Mouse (Mus musculus) midbrain, embryonic 16.5 days (tissue): Measurements from ENCODE around the gene Gm20532. TPM values are rescaled to one million over a fixed set of nuclear protein-coding genes. Genes with fewer than 3 reads are reported as not detected.

ENCODE experiments used
- ATAC-seq: fragments of 200-750 bp; cut with Nextera tagmentation; 2 replicates; pipeline ENCODE4 v1.8.0; 2017; ENCODE audit warnings: moderate TSS enrichment
- H3K27ac ChIP-seq: fragments of 300-500 bp; sonication (generic); 2 replicates; pipeline ENCODE4 v1.5.1; 2014; ENCODE audit warnings: mild to moderate bottlenecking, low read length, mixed read lengths
- H3K27me3 ChIP-seq: fragments of 300-500 bp; sonication (generic); 2 replicates; pipeline ENCODE4 v1.6.1; 2014; ENCODE audit warnings: low read depth, low read length, mixed read lengths; ENCODE audit not compliant: control insufficient read depth, insufficient read depth
- H3K36me3 ChIP-seq: fragments of 300-500 bp; sonication (generic); 2 replicates; pipeline ENCODE4 v1.6.1; 2014; ENCODE audit warnings: mild to moderate bottlenecking, low read length, moderate library complexity, mixed read lengths; ENCODE audit not compliant: control insufficient read depth, insufficient read depth
- H3K4me1 ChIP-seq: fragments of 300-500 bp; sonication (generic); 2 replicates; pipeline ENCODE4 v1.6.1; 2014; ENCODE audit warnings: mild to moderate bottlenecking, low read length, mixed read lengths; ENCODE audit not compliant: control insufficient read depth, insufficient read depth
- H3K4me2 ChIP-seq: fragments of 300-500 bp; sonication (generic); 2 replicates; pipeline ENCODE4 v1.6.1; 2014; ENCODE audit warnings: mild to moderate bottlenecking, low read length, mixed read lengths
- H3K4me3 ChIP-seq: fragments of 300-500 bp; sonication (generic); 2 replicates; pipeline ENCODE4 v1.5.1; 2014; ENCODE audit warnings: low read depth, mild to moderate bottlenecking, low read length, moderate library complexity, mixed read lengths
- H3K9ac ChIP-seq: fragments of 300-500 bp; sonication (generic); 2 replicates; pipeline ENCODE4 v1.6.1; 2014; ENCODE audit warnings: low read depth, low read length, mixed read lengths
- H3K9me3 ChIP-seq: fragments of 300-500 bp; sonication (generic); replicated peaks from 2 replicates; pipeline ENCODE4 v1.6.1; 2014; ENCODE audit warnings: mild to moderate bottlenecking, low read length, mixed read lengths; ENCODE audit not compliant: control insufficient read depth, poor library complexity, severe bottlenecking
- WGBS: fragments of 180-500 bp; shearing (Covaris S2); extraction: QIAGEN DNeasy Blood & Tissue Kit; methylation state at CpG from one replicate; pipeline ENCODE4 v1.1.7; 2014; 5-methylcytosine and 5-hydroxymethylcytosine counted together
- polyA plus RNA-seq: library from polyadenylated mRNA; unstranded; fragments of >200 nt; fragmentation: Nextera tagmentation; extraction: Ambion mirVana; gene quantifications from 2 replicates; pipeline ENCODE4 v1.2.1, GENCODE M21; 2015

The Gm20532 gene
- polyA plus RNA-seq, 1 experiment from 2014 or later, result not detected

DNA sequence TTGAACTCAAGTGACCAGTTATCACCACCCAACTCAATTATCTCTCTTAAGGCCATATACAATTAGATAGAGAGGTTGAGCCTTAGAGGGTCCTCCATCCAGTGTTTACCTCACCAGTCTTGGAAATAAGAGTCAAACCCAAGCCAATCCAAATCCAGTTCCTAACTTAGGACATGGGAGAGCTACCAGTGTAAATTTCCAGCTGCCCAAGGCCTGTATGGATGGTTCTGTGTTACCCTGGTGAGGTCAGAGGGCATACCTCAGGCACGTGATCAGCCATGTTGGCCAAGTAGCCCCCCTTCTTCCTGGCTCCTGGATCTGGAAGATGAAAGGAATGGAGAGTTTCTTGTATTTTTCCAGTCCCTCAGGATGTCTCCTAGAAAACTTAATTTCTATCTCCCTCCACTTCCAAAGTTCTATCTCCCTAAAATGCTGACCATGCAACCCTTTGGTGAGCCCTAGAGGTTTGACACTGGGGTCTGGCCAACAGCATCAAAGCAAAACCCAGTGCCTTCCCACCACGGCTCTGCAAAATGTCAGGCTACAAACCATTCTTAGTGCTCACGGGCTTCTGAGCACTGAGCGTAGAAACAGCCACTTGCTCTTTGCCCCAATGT is 51.0 kb downstream of the Gm20532 start:
- H3K27me3 ChIP-seq, result no peaks in the 10 kb centered on the region
- H3K9me3 ChIP-seq, result no peaks in the 10 kb centered on the region
- no peak overlapping the region; the same call in 1 of the 2 replicates for H3K4me3 ChIP-seq
- no peak overlapping the region for H3K27ac ChIP-seq
- no peak for ATAC-seq
- H3K36me3 ChIP-seq, result peaks cover 22% of the 10 kb centered on the region
- 80% methylated on average over 4 of the region's 4 CpGs for WGBS
- no peak overlapping the region for H3K4me2 ChIP-seq
- H3K4me1 ChIP-seq, result peaks cover 43% of the 10 kb centered on the region
- 0 out of 2 replicates have a peak overlapping the region, but pooled peaks have one; percentile 20 for H3K9ac ChIP-seq

- ATAC-seq, result no peak
- Histone ChIP-seq H3K4me3 (peak overlapping the region; percentile 75; the same call in 1 of the 2 replicates), H3K4me1 (peaks cover 37% of the 10 kb centered on the region)
Measured at GRCm38 (mm10) chr2:26638039-26638438, 51.6 kb downstream of the Gm20532 start.

GRCm38 (mm10) chr2:26638572-26638971 is 52.1 kb downstream of the Gm20532 start:
- Histone ChIP-seq H3K36me3 (peaks cover 22% of the 10 kb centered on the region), H3K9me3 (no peaks in the 10 kb centered on the region), H3K9ac (peak overlapping the region; percentile 47), H3K27ac (peak overlapping the region; percentile 13), H3K4me1 (peaks cover 34% of the 10 kb centered on the region), H3K27me3 (no peaks in the 10 kb centered on the region), H3K4me3 (peak overlapping the region; percentile 75), H3K4me2 (peak overlapping the region; percentile 77)
- 75% methylated on average over 5 of the region's 5 CpGs for WGBS
- no peak for ATAC-seq

More at GRCm38 (mm10) chr2:26638039-26638438, 51.6 kb downstream of the Gm20532 start:
- Histone ChIP-seq H3K27me3 (no peaks in the 10 kb centered on the region), H3K4me2 (peak overlapping the region; percentile 77), H3K36me3 (peaks cover 22% of the 10 kb centered on the region), H3K9me3 (no peaks in the 10 kb centered on the region), H3K27ac (no peak overlapping the region), H3K9ac (peak overlapping the region; percentile 47; the same call in 1 of the 2 replicates)
- 90% methylated on average over 5 of the region's 5 CpGs for WGBS

DNA sequence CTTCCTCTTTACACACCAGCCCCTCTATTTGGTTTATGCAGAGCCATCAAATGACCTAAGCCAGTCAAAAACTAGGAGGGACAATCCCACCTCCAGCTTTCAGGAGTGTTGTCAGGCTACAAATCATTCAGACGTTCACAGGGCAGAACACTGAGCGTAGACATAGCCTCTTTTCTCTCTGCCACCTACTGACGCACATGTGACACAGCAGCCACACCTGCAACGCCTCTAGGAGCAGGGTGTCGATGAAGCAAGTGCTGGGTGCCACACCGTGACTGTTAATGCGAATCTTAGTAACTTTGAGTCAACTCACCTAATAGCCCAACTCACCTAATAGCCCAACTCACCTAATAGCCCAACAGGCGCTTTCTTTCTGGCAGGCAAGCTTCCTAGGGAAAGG is 52.6 kb downstream of the Gm20532 start:
- H3K4me3 ChIP-seq, result peak overlapping the region; percentile 75
- ATAC-seq, result peak; percentile 44; the same call in 1 of the 2 replicates
- no peaks in the 10 kb centered on the region for H3K27me3 ChIP-seq
- H3K9ac ChIP-seq, result peak overlapping the region; percentile 47
- H3K27ac ChIP-seq, result peak overlapping the region; percentile 13
- H3K9me3 ChIP-seq, result no peaks in the 10 kb centered on the region
- 4% methylated on average over 8 of the region's 8 CpGs for WGBS
- peaks cover 30% of the 10 kb centered on the region for H3K4me1 ChIP-seq
- H3K36me3 ChIP-seq, result peaks cover 22% of the 10 kb centered on the region
- H3K4me2 ChIP-seq, result peak overlapping the region; percentile 77

DNA sequence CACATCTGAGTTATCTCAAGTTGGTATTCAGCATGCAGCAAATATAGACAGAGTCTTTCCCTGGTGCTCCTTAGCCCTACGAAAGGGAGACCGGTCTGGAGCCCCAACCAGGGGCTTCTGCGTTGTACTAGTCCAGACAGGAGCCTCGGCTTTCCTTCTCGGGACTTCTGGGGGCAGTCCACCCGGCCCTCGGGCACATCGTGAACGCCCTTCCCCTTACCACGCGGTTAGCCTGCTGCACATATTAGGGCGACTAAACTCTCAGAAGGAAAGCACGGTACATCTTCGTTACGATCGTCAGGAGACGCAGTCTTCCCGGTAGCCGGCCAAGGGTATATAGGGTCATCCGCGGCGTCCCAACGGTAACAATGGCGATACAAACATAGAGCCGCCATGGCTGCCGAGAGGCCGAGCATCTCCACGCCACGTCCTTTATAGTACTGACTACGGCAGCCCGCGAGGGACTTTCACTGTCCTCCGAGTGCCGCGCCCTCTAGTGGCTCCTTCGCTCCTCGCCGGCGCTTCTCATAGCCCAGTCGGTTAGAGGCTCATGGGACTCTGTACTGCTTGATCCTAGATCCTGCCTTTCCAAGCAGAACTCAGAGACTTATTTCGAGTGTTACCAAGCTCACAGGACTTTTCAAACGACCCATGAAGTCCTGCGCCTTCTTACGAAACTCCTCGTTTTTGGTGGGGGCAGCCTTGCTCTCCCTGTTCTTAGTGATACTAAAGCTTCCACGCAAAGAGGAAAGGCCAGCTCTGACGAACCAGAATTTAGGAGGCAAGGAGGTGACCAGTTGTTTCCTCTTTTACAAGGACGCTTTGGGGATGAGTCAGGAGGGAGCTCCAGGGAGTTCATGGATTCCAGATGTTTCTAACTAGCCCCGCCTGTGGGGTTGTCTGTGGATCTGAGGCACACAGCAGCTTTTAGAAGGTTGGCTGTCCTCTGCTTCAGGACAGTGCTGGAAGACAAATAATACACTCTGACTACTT is 53.7 kb downstream of the Gm20532 start:
- peak; percentile 76 for ATAC-seq
- Histone ChIP-seq H3K4me3 (peak overlapping the region; percentile 75), H3K27me3 (no peaks in the 10 kb centered on the region), H3K27ac (peak overlapping the region; percentile 83), H3K4me1 (peaks cover 25% of the 10 kb centered on the region), H3K9ac (peak overlapping the region; percentile 81), H3K4me2 (peak overlapping the region; percentile 77), H3K36me3 (peaks cover 22% of the 10 kb centered on the region), H3K9me3 (no peaks in the 10 kb centered on the region)
- 5% methylated on average over 49 of the region's 49 CpGs for WGBS

DNA sequence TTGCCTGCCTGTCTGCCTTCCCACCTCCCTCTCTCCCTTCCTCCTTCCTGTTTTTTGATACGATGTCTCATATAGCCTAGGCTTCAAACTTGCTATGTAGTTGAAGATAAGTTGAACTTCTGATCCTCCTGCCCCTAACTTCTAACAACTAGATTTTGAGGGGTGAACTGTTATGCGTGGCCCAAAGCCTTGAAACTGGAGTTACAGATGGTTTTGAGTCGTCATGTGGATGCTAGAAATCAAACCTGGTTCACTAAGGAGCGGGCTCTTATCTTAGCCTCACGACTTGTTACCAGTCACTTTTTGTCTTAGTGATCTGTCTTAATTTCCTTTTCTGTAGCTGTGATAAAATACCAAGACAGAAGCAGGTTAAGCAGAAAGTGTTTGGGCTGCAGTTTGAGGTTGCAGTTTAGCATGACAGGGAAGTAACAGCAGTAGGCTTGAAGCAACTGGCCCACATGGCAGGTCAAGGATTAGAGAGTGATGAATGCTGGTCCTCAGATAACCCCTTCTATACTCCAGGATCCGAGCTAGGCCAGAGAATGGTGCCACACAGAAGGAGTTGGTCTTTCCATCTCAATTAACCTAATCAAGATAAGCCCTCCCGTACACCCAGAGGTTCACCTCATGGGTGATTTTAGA is 54.7 kb downstream of the Gm20532 start:
- no peak overlapping the region for H3K27ac ChIP-seq
- no peak overlapping the region for H3K9ac ChIP-seq
- ATAC-seq, result no peak
- peaks cover 14% of the 10 kb centered on the region for H3K36me3 ChIP-seq
- 78% methylated on average over 7 of the region's 7 CpGs for WGBS
- H3K4me2 ChIP-seq, result no peak overlapping the region
- no peaks in the 10 kb centered on the region for H3K27me3 ChIP-seq
- H3K4me3 ChIP-seq, result no peak overlapping the region
- H3K9me3 ChIP-seq, result no peaks in the 10 kb centered on the region
- H3K4me1 ChIP-seq, result peaks cover 25% of the 10 kb centered on the region

- H3K27me3 ChIP-seq, result no peaks in the 10 kb centered on the region
Measured at GRCm38 (mm10) chr2:26643942-26644341, 57.5 kb downstream of the Gm20532 start.

GRCm38 (mm10) chr2:26646643-26647293 is 60.3 kb downstream of the Gm20532 start:
- no peak overlapping the region for H3K4me2 ChIP-seq
- 31% methylated on average over 3 of the region's 3 CpGs for WGBS
- H3K9me3 ChIP-seq, result no peaks in the 10 kb centered on the region
- H3K27me3 ChIP-seq, result no peaks in the 10 kb centered on the region
- H3K4me3 ChIP-seq, result no peak overlapping the region
- H3K36me3 ChIP-seq, result no peaks in the 10 kb centered on the region
- H3K4me1 ChIP-seq, result no peaks in the 10 kb centered on the region
- H3K27ac ChIP-seq, result no peak overlapping the region
- no peak overlapping the region for H3K9ac ChIP-seq
- ATAC-seq, result peak; percentile 95

More at GRCm38 (mm10) chr2:26643942-26644341, 57.5 kb downstream of the Gm20532 start:
- Histone ChIP-seq H3K9ac (no peak overlapping the region), H3K27ac (no peak overlapping the region), H3K36me3 (no peaks in the 10 kb centered on the region), H3K4me2 (no peak overlapping the region), H3K4me1 (peaks cover 5% of the 10 kb centered on the region), H3K9me3 (no peaks in the 10 kb centered on the region), H3K4me3 (no peak overlapping the region)
- WGBS, result 54% methylated on average over 2 of the region's 2 CpGs
- ATAC-seq, result no peak
